7 mouse cellular contexts compared by ENCODE assay signal in genomic region chr12:101017971-101018371, GRCm38 (mm10). TPM values are rescaled to one million over a fixed set of nuclear protein-coding genes. Genes with fewer than 3 reads are reported as not detected.
DNase-seq lines count a peak whose midpoint lies in the region; ATAC-seq and TF ChIP-seq lines count a peak whose summit lies in the region.

No protein-coding gene starts in this region.

- peaks cover 12% of the 10 kb centered on the region for H3K36me3 ChIP-seq in liver, embryonic 14.5 days (replicated peaks; ENCODE audit: control insufficient read depth, insufficient read depth, low read depth)

- DNase-seq in ES-CJ7 (ENCODE audit: low read depth, low spot score) = peak; percentile 57
- peak; percentile 54 for DNase-seq in heart, postnatal 25 days (ENCODE audit: low spot score)
- no peak for DNase-seq in liver, embryonic 14.5 days (ENCODE audit: low read depth in 3 of 3, low spot score in 3 of 3)
- DNase-seq in neural tube, embryonic 10.5 days (ENCODE audit: extremely low spot score, low spot score) = peak; percentile 39
- DNase-seq in left cerebral cortex, adult 8-10 months (ENCODE audit: low spot score in 2 of 2) = no peak
- DNase-seq in urinary bladder, postnatal 36 days (ENCODE audit: low spot score in 2 of 2) = no peak

- intact Hi-C loops in heart, postnatal 25 days (cut with DNase I) = no loop called here

- H3K4me2 ChIP-seq in liver, embryonic 14.5 days (ENCODE audit: low read depth) = peak overlapping the region; percentile 44

- peak; percentile 78 for ATAC-seq in common myeloid progenitor, adult 5-6 weeks (replicated peaks; ENCODE audit: low read depth, poor library complexity, severe bottlenecking)
- ATAC-seq in liver, embryonic 14.5 days (ENCODE audit: insufficient read depth) = peak; percentile 27; the same call in 1 of the 2 replicates

- no peak overlapping the region for H3K4me3 ChIP-seq in liver, embryonic 14.5 days (ENCODE audit: insufficient read depth in 1 of 2, low read depth in 2 of 2, low read length in 2 of 2)

- peaks cover 37 to 55% of the 10 kb centered on the region in 2 experiments for H3K4me1 ChIP-seq in liver, embryonic 14.5 days (replicated peaks; ENCODE audit: control insufficient read depth in 2 of 2, insufficient read depth in 2 of 2, low read length in 1 of 2)

- H3K9ac ChIP-seq in liver, embryonic 14.5 days (replicated peaks) = peak overlapping the region; percentile 25; the same call in 1 of the 2 replicates

- 5% methylated on average over 6 of the region's 6 CpGs for WGBS in liver, embryonic 14.5 days (ENCODE audit: insufficient replicate concordance)

- 0 out of 2 replicates have a peak, but pooled peaks have one; percentile 11 for TF ChIP-seq CTCF in liver, embryonic 14.5 days (IDR thresholded peaks at IDR 0.05; ENCODE audit: low read depth)

- no peaks in the 10 kb centered on the region for H3K27me3 ChIP-seq in liver, embryonic 14.5 days (ENCODE audit: control insufficient read depth, insufficient read depth, low read length)

- TF ChIP-seq EP300 in liver, embryonic 14.5 days (IDR thresholded peaks at IDR 0.05; ENCODE audit: low read depth) = no peak

- no peaks in the 10 kb centered on the region for H3K9me3 ChIP-seq in liver, embryonic 14.5 days (ENCODE audit: control insufficient read depth, low read length)

- H3K27ac ChIP-seq in liver, embryonic 14.5 days = no peak overlapping the region

RNA-seq across cellular contexts. Expression of gene Ccdc88c, which starts 10.9 kb away (rescaled TPM):
- total RNA-seq in common myeloid progenitor, adult 5-6 weeks (2017) = 62.4 and 74.6 TPM in 2 replicates
- total RNA-seq in heart, postnatal 25 days (2021) = 1 to 10 TPM; 5.9 to 6.7 TPM
- 9.2 and 9.3 TPM in 2 replicates for polyA plus RNA-seq in liver, embryonic 14.5 days (2012; rRNA removed)
- polyA plus RNA-seq in liver, embryonic 14.5 days (2014; fragmentation: Nextera tagmentation; extraction: Ambion mirVana) = 5.3 and 6.2 TPM in 2 replicates
- total RNA-seq in left cerebral cortex, adult 8-10 months (2022) = 10 to 100 TPM; 28.9 to 31.3 (median 29.3) TPM

Comparison
In these comparisons a context has a peak if more than half of its experiments do, and no peak if none do; other contexts are left out.
1. DNase-seq: peak in ES-CJ7 (single experiment), heart, postnatal 25 days (single experiment) and neural tube, embryonic 10.5 days (single experiment); none in liver, embryonic 14.5 days (0 of 3), left cerebral cortex, adult 8-10 months (0 of 2) and urinary bladder, postnatal 36 days (0 of 2).